Mouse (Mus musculus) neutrophil, adult 59 days (primary cell): ENCODE data around the gene Zdhhc18. TPM values are rescaled to one million over a fixed set of nuclear protein-coding genes. Genes with fewer than 3 reads are reported as not detected.

Experiments used
- total RNA-seq, 2 experiments: library from RNA; stranded (reverse); gene quantifications; 1 replicate in 1 of 2; 2 replicates in 1 of 2; pipeline ENCODE4 v1.2.4; 2023

Gene Zdhhc18
- total RNA-seq = 100 to 1,000 TPM; 110 to 125 TPM

GRCm38 (mm10) chr4:133649989-133650699 lies at the start of gene Zdhhc18:
Gene Zdhhc18 (minus strand): TSS chr4:133650154.

DNA sequence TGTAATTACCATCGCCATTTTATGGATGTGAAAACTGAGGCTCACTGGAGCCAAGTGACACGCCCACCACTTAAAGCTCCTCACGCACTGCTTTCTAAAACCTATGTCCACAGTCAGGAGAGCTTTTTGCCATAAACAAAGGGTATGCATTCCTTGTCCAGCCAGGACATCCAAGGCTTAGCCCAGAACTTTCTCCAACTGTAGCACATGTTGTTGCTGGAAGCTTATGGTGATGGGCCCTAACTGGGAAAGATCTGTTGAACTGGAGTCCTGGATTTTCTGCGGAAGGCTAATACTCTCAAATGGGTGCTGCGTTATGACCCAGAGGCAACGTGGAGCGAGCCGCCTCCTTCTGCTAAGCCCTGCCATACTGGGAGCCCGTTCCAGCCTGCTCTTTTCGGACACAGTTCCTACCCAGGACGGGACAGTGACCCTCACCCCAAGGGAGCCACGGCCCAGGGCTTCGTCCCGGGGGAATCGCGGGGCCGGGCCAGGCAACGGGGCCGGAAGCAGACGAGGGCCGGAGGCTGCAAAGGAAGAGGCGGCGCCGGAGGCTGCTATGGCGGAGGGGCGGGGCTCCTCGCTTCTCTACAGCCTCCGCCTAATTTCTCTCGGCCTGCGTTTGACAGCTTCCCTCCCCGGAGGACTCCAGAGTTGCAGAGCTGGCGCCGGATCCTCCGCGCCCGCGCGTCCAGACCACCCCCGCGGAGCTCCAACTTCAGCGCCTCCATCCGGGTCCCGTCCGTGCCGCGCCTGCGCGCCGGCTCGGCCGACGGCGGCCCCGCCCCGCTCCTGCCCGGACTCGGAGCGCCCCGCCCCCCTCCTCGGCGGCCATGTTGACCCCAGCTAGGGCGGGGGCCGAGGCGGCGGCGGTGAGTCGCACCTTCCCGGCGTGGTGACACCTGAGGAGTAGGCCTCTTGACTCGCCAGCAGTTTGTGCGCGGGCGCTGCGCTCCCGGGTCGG lies 22.2 kb upstream of the Zdhhc18 start, which contains the start of gene Pigv:
Gene Pigv (minus strand): TSS at position 767 of the 964 bp plus-strand sequence.

DNA sequence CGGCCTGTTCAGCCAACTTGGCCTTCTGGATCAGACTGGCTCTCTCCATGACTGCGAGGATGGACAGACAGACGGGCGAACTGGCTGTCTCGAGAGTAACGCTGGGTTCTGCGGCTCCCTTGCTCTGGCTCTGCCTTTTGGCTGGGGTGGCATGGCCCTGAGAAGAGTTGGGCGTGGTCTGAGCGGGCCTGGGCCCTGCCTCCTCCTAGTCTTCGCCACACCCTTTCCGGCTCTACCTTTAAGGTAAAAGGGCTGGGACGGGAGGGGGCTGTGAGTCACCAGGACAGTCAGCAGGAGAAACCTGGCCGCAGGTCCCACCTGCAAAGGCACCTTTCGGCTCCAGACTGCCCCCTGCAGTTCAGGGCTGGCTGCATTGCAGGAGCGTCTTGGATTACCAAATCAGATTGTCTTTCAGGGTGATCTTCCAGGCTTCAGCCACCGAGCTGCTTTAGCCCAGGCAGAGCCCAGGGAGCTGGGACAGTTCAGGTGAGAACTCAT lies 48.2 kb downstream of the Zdhhc18 start, which contains the start of gene Sfn:
Gene Sfn (minus strand): TSS at position 448 of the 498 bp plus-strand sequence.

GRCm38 (mm10) chr4:133584059-133584951 lies 65.6 kb downstream of the Zdhhc18 start, which contains the start of gene Gpn2:
Gene Gpn2 (plus strand): TSS chr4:133584362.

DNA sequence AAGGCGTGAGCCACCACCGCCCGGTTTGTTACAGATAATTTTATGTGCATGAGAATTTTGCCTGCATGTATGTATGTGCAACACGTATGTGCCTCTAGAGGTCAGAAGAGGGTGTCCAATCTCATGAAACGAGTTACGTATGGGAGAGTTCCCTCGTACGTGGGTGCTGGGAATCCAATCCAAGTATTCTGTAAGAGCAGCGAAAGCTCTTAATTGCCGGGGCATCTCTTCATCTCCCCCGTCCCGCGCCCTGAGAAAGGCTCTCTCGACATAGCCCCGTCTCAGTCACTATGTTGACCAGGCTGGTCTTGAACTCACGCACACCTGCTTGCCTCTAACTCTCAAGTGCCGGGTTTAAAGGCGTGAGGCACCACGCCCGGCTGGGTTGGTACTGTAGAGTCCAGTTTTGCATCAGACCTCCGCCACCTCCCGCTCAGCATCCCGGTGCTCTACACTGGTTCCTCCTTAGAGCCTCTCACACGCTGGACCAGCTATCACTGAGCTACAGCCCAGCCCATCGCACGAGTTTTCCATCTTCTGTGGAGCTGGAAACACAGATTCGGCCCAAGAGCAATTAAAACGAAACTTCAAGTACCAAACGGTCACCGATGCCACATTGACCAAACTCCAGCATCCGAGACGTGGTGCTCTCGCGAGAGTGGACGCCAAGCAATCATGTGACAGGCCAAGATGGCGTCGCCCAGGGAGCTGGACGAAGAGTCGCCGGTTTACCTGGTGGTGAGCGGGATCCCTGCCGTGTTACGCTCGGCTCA lies 75.7 kb downstream of the Zdhhc18 start, which contains the start of gene Gpatch3:
Gene Gpatch3 (plus strand): TSS at position 676 of the 773 bp plus-strand sequence.

Other genes starting within 250 kb of the Zdhhc18 start
- gene Tent5b, start 170.0 kb downstream of the Zdhhc18 start, total RNA-seq = not detected
- gene Trnp1, start 151.6 kb downstream of the Zdhhc18 start, total RNA-seq = not detected
- not detected for gene Kdf1, start 131.2 kb downstream of the Zdhhc18 start, total RNA-seq
- 10 to 100 TPM; 44.9 to 54.0 TPM for gene Nudc, start 104.2 kb downstream of the Zdhhc18 start, total RNA-seq
- under 1 TPM in 1 of 2 experiments, not detected in 1; 0.31 TPM for gene Nr0b2, start 96.8 kb downstream of the Zdhhc18 start, total RNA-seq
- gene Gpatch3, start 75.4 kb downstream of the Zdhhc18 start, total RNA-seq = 10 to 100 TPM; 10.4 to 16.2 TPM
- 10 to 100 TPM; 11.0 to 13.2 TPM for gene Gpn2, start 65.8 kb downstream of the Zdhhc18 start, total RNA-seq
- gene Sfn, start 48.0 kb downstream of the Zdhhc18 start, total RNA-seq = 10 to 100 TPM; 10.3 to 11.8 TPM
- gene Pigv, start 22.5 kb upstream of the Zdhhc18 start, total RNA-seq = 10 to 100 TPM; 16.4 to 21.6 TPM
- 100 to 1,000 TPM; 127 to 138 TPM for gene Arid1a, start 106.6 kb upstream of the Zdhhc18 start, total RNA-seq
- 100 to 1,000 TPM; 257 to 277 TPM for gene Rps6ka1, start 237.6 kb upstream of the Zdhhc18 start, total RNA-seq